Mouse (Mus musculus) hindbrain, embryonic 16.5 days (tissue): ENCODE results near the gene Kcnj1. TPM values are rescaled to one million over a fixed set of nuclear protein-coding genes. Genes with fewer than 3 reads are reported as not detected.

Source experiments
- ATAC-seq: fragments of 200-750 bp; cut with Nextera tagmentation; 2 replicates; pipeline ENCODE4 v1.8.0; 2017; ENCODE audit warnings: moderate TSS enrichment, moderate library complexity
- H3K27ac ChIP-seq: fragments of 300-500 bp; sonication (generic); 2 replicates; pipeline ENCODE4 v1.5.1; 2014; ENCODE audit warnings: low read depth, mild to moderate bottlenecking, control low read depth, low read length, moderate library complexity
- H3K27me3 ChIP-seq: fragments of 300-500 bp; sonication (generic); replicated peaks from 2 replicates; pipeline ENCODE4 v1.6.1; 2014; ENCODE audit warnings: low read length; ENCODE audit not compliant: control insufficient read depth, insufficient read depth
- H3K36me3 ChIP-seq: fragments of 300-500 bp; sonication (generic); 2 replicates; pipeline ENCODE4 v1.6.1; 2014; ENCODE audit warnings: mild to moderate bottlenecking, low read length, moderate library complexity, mixed read lengths; ENCODE audit not compliant: control insufficient read depth, insufficient read depth
- H3K4me1 ChIP-seq: fragments of 300-500 bp; sonication (generic); 2 replicates; pipeline ENCODE4 v1.6.1; 2014; ENCODE audit warnings: low read depth, low read length; ENCODE audit not compliant: control insufficient read depth, insufficient read depth
- H3K4me2 ChIP-seq: fragments of 300-500 bp; sonication (generic); 2 replicates; pipeline ENCODE4 v1.6.1; 2014; ENCODE audit warnings: mild to moderate bottlenecking, low read length, control low read depth, moderate library complexity
- H3K4me3 ChIP-seq: fragments of 300-500 bp; sonication (generic); 2 replicates; pipeline ENCODE4 v1.5.1; 2014; ENCODE audit warnings: mild to moderate bottlenecking, low read length, control low read depth, moderate library complexity
- H3K9ac ChIP-seq: fragments of 300-500 bp; sonication (generic); 2 replicates; pipeline ENCODE4 v1.6.1; 2014; ENCODE audit warnings: low read depth, mild to moderate bottlenecking, control low read depth, low read length, moderate library complexity
- H3K9me3 ChIP-seq: fragments of 300-500 bp; sonication (generic); 2 replicates; pipeline ENCODE4 v1.6.1; 2014; ENCODE audit warnings: mild to moderate bottlenecking, low read length, moderate library complexity; ENCODE audit not compliant: control insufficient read depth
- WGBS: fragments of 180-500 bp; shearing (Covaris S2); extraction: QIAGEN DNeasy Blood & Tissue Kit; methylation state at CpG from one replicate; pipeline ENCODE4 v1.1.7; 2014; 5-methylcytosine and 5-hydroxymethylcytosine counted together
- polyA plus RNA-seq: library from polyadenylated mRNA; unstranded; fragments of >200 nt; fragmentation: Nextera tagmentation; extraction: Ambion mirVana; gene quantifications from 2 replicates; pipeline ENCODE4 v1.2.1, GENCODE M21; 2015

The Kcnj1 gene
- not detected in 2 replicates for polyA plus RNA-seq

DNA sequence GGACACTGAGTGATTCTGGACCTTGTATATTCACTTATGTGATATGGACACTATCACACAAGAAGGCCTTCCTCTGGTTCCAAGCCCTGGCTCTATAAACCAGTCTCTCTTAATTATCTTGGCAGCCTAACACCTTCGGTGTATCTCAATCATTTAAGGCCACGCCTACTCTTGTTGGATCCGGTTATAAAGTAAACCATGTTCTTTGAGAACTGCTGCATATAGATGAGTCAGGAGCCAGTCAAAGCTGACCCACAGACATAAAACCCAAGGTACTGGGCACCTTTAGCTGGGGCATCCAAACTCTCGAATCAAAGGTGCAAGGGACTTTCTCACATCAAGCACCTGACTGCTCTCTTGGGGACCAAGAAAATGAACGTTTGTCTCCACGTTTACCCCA, at the start of gene Kcnj1:
Gene Kcnj1 (plus strand): TSS at position 292 of the 400 bp plus-strand sequence.
- H3K27me3 ChIP-seq = no peaks in the 10 kb centered on the region
- no peaks in the 10 kb centered on the region; the same call in 1 of the 2 replicates for H3K4me1 ChIP-seq
- no peaks in the 10 kb centered on the region for H3K9me3 ChIP-seq
- no peak within 1 kb of the TSS for H3K4me3 ChIP-seq
- no peak within 1 kb of the TSS for H3K27ac ChIP-seq
- WGBS = 89% methylated on average over 6 of the region's 6 CpGs
- no peaks in the 10 kb centered on the region for H3K36me3 ChIP-seq
- no peak within 1 kb of the TSS for H3K4me2 ChIP-seq
- H3K9ac ChIP-seq = no peak within 1 kb of the TSS
- ATAC-seq = no peak

DNA sequence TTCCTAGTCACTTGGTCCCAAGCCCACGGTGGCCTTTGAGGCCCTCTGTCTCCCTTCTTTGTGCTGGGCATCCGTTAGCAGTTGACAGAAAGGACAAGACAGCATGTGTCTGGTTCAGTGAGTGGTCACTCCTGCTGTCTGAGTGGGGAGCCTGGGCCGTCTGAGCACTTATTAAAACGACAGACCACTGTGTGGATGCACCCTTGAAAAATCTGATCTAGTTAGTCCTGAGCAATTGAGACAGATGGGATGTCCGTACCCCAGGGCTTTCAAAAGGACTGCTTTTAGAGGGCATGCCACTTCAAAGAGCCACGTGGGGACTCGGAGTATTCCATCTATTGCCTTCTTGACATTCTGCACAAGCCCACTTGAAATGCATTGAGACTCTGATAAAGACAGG, 48.7 kb upstream of the Kcnj1 start:
- Histone ChIP-seq H3K4me3 (no peak overlapping the region), H3K4me1 (no peaks in the 10 kb centered on the region; the same call in 1 of the 2 replicates), H3K4me2 (no peak overlapping the region), H3K9me3 (no peaks in the 10 kb centered on the region), H3K27me3 (no peaks in the 10 kb centered on the region), H3K36me3 (no peaks in the 10 kb centered on the region), H3K9ac (no peak overlapping the region), H3K27ac (no peak overlapping the region)
- ATAC-seq = no peak
- WGBS = 58% methylated on average over 7 of the region's 7 CpGs

GRCm38 (mm10) chr9:32328777-32329176, 43.5 kb upstream of the Kcnj1 start:
- no peak overlapping the region for H3K9ac ChIP-seq
- ATAC-seq = no peak
- H3K9me3 ChIP-seq = no peaks in the 10 kb centered on the region
- H3K36me3 ChIP-seq = no peaks in the 10 kb centered on the region
- no peak overlapping the region for H3K4me3 ChIP-seq
- H3K27me3 ChIP-seq = no peaks in the 10 kb centered on the region
- no peak overlapping the region for H3K4me2 ChIP-seq
- no peaks in the 10 kb centered on the region for H3K4me1 ChIP-seq
- no peak overlapping the region for H3K27ac ChIP-seq
- 93% methylated on average over 4 of the region's 4 CpGs for WGBS

- ATAC-seq = no peak
- no peaks in the 10 kb centered on the region for H3K4me1 ChIP-seq
- H3K4me3 ChIP-seq = no peak overlapping the region
- H3K27me3 ChIP-seq = no peaks in the 10 kb centered on the region
- no peak overlapping the region for H3K9ac ChIP-seq
- H3K36me3 ChIP-seq = no peaks in the 10 kb centered on the region
- H3K9me3 ChIP-seq = no peaks in the 10 kb centered on the region
- no peak overlapping the region for H3K4me2 ChIP-seq
- 71% methylated on average over 5 of the region's 5 CpGs for WGBS
- no peak overlapping the region for H3K27ac ChIP-seq
These were observed 41.1 kb upstream of the Kcnj1 start for GRCm38 (mm10) chr9:32331162-32331561.

DNA sequence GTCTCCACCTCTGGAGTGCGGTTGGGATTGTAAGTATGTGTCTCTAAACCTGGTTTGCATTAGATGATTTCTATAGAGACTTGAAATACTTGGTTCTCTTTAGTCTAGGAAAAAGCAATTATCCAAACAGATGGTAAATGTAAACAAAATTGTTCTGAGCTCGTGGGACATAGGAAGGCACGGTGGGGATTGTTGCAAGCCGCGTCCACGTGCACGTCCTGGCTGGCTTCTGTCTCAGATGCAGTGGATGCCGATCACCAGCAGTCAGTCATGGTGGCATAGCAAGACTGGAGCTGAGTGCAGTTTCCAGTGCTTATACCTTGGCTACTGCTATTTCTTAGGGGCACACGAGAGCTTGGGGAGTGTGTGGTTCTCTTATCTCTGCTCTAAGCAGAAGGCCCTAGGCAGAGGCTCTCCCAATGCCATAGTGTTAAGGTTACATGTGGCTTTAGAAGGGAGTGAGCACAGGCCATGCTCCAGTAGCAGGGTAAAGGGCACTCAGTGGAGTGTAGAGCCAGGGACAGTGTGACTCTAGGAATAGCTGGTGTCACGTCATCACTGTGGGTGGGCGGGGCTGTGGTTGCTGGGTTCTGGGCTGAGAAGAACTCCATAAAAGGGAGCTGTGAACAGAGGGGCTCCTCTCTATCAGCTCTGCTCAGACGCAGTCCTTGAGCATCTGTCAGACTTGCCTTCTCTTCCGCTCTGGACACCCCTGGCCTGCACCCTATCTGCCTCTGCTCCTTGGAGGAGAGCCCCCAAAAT, 36.7 kb upstream of the Kcnj1 start:
- ATAC-seq = no peak

DNA sequence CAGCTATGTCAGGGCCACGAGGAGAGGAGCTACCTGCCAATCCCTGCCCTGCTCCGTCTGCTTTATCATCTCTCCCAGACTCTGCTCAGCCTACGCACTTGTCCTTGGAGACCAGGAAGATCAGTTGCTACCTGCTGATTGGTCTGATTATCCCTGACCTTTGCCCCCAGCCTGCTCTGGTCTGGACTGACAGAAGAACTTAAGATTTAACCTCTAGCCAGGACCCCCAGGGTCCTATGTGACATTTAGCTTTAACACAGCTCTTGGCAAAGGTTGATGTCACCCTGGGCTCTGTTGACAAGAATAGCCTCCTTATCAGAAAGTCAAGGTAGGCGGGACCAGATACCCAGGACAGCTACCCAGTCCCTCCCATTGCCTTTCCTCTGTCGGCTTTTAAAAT, 31.5 kb upstream of the Kcnj1 start:
- WGBS = 74% methylated on average over 5 of the region's 5 CpGs
- Histone ChIP-seq H3K9me3 (no peaks in the 10 kb centered on the region), H3K4me2 (no peak overlapping the region), H3K9ac (no peak overlapping the region), H3K4me1 (peaks cover 14% of the 10 kb centered on the region), H3K27ac (no peak overlapping the region), H3K27me3 (peaks cover 15% of the 10 kb centered on the region), H3K4me3 (no peak overlapping the region), H3K36me3 (no peaks in the 10 kb centered on the region)
- no peak for ATAC-seq

More for the DNA sequence above, 36.7 kb upstream of the Kcnj1 start:
- WGBS = 80% methylated on average over 13 of the region's 13 CpGs
- Histone ChIP-seq H3K9me3 (no peaks in the 10 kb centered on the region), H3K27ac (no peak overlapping the region), H3K4me3 (no peak overlapping the region), H3K36me3 (no peaks in the 10 kb centered on the region), H3K27me3 (no peaks in the 10 kb centered on the region), H3K4me2 (no peak overlapping the region), H3K9ac (no peak overlapping the region), H3K4me1 (no peaks in the 10 kb centered on the region)

- Histone ChIP-seq H3K4me3 (no peak overlapping the region), H3K4me2 (no peak overlapping the region; the same call in 1 of the 2 replicates)
These were observed 29.4 kb upstream of the Kcnj1 start for GRCm38 (mm10) chr9:32342929-32343328.

GRCm38 (mm10) chr9:32344051-32344450, 28.2 kb upstream of the Kcnj1 start, which contains the start of gene Kcnj5:
Gene Kcnj5 (minus strand): TSS chr9:32344350.
- Histone ChIP-seq H3K4me2 (peak within 1 kb of the TSS; percentile 66), H3K9ac (peak within 1 kb of the TSS; percentile 57), H3K4me3 (peak within 1 kb of the TSS; percentile 32), H3K4me1 (peaks cover 14% of the 10 kb centered on the region), H3K36me3 (no peaks in the 10 kb centered on the region), H3K9me3 (no peaks in the 10 kb centered on the region), H3K27ac (no peak within 1 kb of the TSS), H3K27me3 (peaks cover 17% of the 10 kb centered on the region)
- WGBS = 0% methylated on average over 18 of the region's 20 CpGs
- peak; percentile 55; the same call in 1 of the 2 replicates for ATAC-seq

More at GRCm38 (mm10) chr9:32342929-32343328, 29.4 kb upstream of the Kcnj1 start:
- peaks cover 14% of the 10 kb centered on the region for H3K4me1 ChIP-seq
- no peak overlapping the region for H3K27ac ChIP-seq
- no peak overlapping the region for H3K9ac ChIP-seq
- ATAC-seq = no peak
- no peaks in the 10 kb centered on the region for H3K36me3 ChIP-seq
- 20% methylated on average over 8 of the region's 8 CpGs for WGBS
- no peaks in the 10 kb centered on the region for H3K9me3 ChIP-seq
- H3K27me3 ChIP-seq = peaks cover 17% of the 10 kb centered on the region

DNA sequence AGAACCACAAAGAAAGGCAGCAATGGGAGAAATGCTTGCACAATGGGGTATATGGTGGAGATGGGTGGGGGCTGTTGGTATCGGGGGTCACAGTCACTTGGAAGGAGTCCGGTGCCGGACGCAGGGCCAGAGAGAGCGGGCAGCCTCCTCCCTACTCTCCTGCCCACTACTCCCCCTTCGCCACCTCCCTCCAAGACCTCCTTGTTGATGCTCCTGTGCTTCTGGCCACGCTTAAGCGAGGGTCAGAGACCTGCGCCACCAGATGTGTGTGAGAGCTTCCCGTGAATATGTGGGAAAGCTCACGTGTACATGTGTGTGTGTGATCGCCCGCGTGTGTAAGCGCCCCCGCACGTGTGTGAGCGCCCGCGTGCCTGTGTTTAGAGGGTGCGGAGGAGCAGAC, 27.8 kb upstream of the Kcnj1 start:
- H3K4me2 ChIP-seq = peak overlapping the region; percentile 66
- peaks cover 14% of the 10 kb centered on the region for H3K4me1 ChIP-seq
- H3K9ac ChIP-seq = peak overlapping the region; percentile 57
- peak; percentile 57 for ATAC-seq
- no peaks in the 10 kb centered on the region for H3K36me3 ChIP-seq
- H3K9me3 ChIP-seq = no peaks in the 10 kb centered on the region
- no peak overlapping the region for H3K27ac ChIP-seq
- 2% methylated on average over 21 of the region's 21 CpGs for WGBS
- H3K4me3 ChIP-seq = peak overlapping the region; percentile 32
- peaks cover 17% of the 10 kb centered on the region for H3K27me3 ChIP-seq
